ENCODE assay signal across 9 mouse cellular contexts in genomic region chr11:116432593-116433355, GRCm38 (mm10). TPM values are rescaled to one million over a fixed set of nuclear protein-coding genes. Genes with fewer than 3 reads are reported as not detected.
A peak's percentile ranks its signal among the peaks of the same experiment; 100 is the strongest.
DNase-seq lines count a peak whose midpoint lies in the region; ATAC-seq lines count a peak whose summit lies in the region.
"Had no signal": no experiment of that assay in that cellular context is flagged by ENCODE, and none has a peak within 500 bp of the region (broad histone marks: within the 10 kb centered on the region; RNA-seq: fewer than 3 reads in every experiment).

No protein-coding gene starts in this region.

- H3K9me3 ChIP-seq in heart, embryonic 16.5 days (replicated peaks; ENCODE audit: control insufficient read depth, low read length), result no peaks in the 10 kb centered on the region
- no peaks in the 10 kb centered on the region for H3K9me3 ChIP-seq in midbrain, embryonic 11.5 days (ENCODE audit: control insufficient read depth, low read length)
- H3K9me3 ChIP-seq in midbrain, embryonic 16.5 days (replicated peaks; ENCODE audit: control insufficient read depth, low read length, poor library complexity, severe bottlenecking), result no peaks in the 10 kb centered on the region
- H3K9me3 ChIP-seq in stomach, embryonic 15.5 days, result no peaks in the 10 kb centered on the region

- H3K9ac ChIP-seq in heart, embryonic 16.5 days (ENCODE audit: low read length), result no peak overlapping the region
- H3K9ac ChIP-seq in midbrain, embryonic 11.5 days (ENCODE audit: low read length), result no peak overlapping the region
- no peak overlapping the region for H3K9ac ChIP-seq in midbrain, embryonic 16.5 days (ENCODE audit: low read depth, low read length)
- H3K9ac ChIP-seq in stomach, embryonic 15.5 days, result no peak overlapping the region
- H3K9ac ChIP-seq: hindbrain, embryonic 14.5 days had no signal

- peaks cover 40% of the 10 kb centered on the region for H3K4me1 ChIP-seq in heart, embryonic 16.5 days (ENCODE audit: control insufficient read depth, insufficient read depth, low read length)
- peaks cover 17% of the 10 kb centered on the region for H3K4me1 ChIP-seq in midbrain, embryonic 11.5 days (ENCODE audit: control insufficient read depth, insufficient read depth, low read length)
- peaks cover 29% of the 10 kb centered on the region for H3K4me1 ChIP-seq in midbrain, embryonic 16.5 days (ENCODE audit: control insufficient read depth, insufficient read depth, low read length)
- H3K4me1 ChIP-seq in stomach, embryonic 15.5 days, result peaks cover 45% of the 10 kb centered on the region

- WGBS in heart, embryonic 16.5 days, result 65% methylated on average over 8 of the region's 8 CpGs
- WGBS in midbrain, embryonic 11.5 days, result 59% methylated on average over 8 of the region's 8 CpGs
- 62% methylated on average over 8 of the region's 8 CpGs for WGBS in midbrain, embryonic 16.5 days
- 61% methylated on average over 8 of the region's 8 CpGs for WGBS in stomach, embryonic 15.5 days

- H3K27me3 ChIP-seq in heart, embryonic 16.5 days (ENCODE audit: control insufficient read depth, insufficient read depth, low read length), result no peaks in the 10 kb centered on the region
- no peaks in the 10 kb centered on the region for H3K27me3 ChIP-seq in midbrain, embryonic 11.5 days (ENCODE audit: control insufficient read depth, insufficient read depth, low read length)
- H3K27me3 ChIP-seq in midbrain, embryonic 16.5 days (ENCODE audit: control insufficient read depth, insufficient read depth, low read depth, low read length), result no peaks in the 10 kb centered on the region
- no peaks in the 10 kb centered on the region for H3K27me3 ChIP-seq in stomach, embryonic 15.5 days (replicated peaks)

- H3K4me2 ChIP-seq in heart, embryonic 16.5 days (ENCODE audit: low read depth, low read length), result peak overlapping the region; percentile 53; the same call in 1 of the 2 replicates
- no peak overlapping the region for H3K4me2 ChIP-seq in midbrain, embryonic 11.5 days
- no peak overlapping the region for H3K4me2 ChIP-seq in midbrain, embryonic 16.5 days (ENCODE audit: low read length)
- H3K4me2 ChIP-seq in stomach, embryonic 15.5 days, result no peak overlapping the region

- H3K27ac ChIP-seq in heart, embryonic 16.5 days (ENCODE audit: low read length), result peak overlapping the region; percentile 69
- H3K27ac ChIP-seq in midbrain, embryonic 11.5 days (ENCODE audit: low read depth, low read length), result no peak overlapping the region
- H3K27ac ChIP-seq in midbrain, embryonic 16.5 days (ENCODE audit: low read length), result no peak overlapping the region
- H3K27ac ChIP-seq in stomach, embryonic 15.5 days, result peak overlapping the region; percentile 86
- H3K27ac ChIP-seq: hindbrain, embryonic 14.5 days had no signal

- peaks cover 7% of the 10 kb centered on the region; the same call in 1 of the 2 replicates for H3K36me3 ChIP-seq in heart, embryonic 16.5 days (ENCODE audit: control insufficient read depth, insufficient read depth)
- H3K36me3 ChIP-seq in midbrain, embryonic 11.5 days (ENCODE audit: control insufficient read depth, insufficient read depth, low read length), result peaks cover 7% of the 10 kb centered on the region; the same call in 1 of the 2 replicates
- H3K36me3 ChIP-seq in midbrain, embryonic 16.5 days (ENCODE audit: control insufficient read depth, insufficient read depth, low read length), result peaks cover 5% of the 10 kb centered on the region
- H3K36me3 ChIP-seq in stomach, embryonic 15.5 days, result 0 out of 2 replicates have a peak, but pooled peaks cover 4% of the 10 kb centered on the region

- no peak for ATAC-seq in heart, embryonic 16.5 days (replicated peaks; ENCODE audit: extremely low read depth, insufficient read depth, low FRiP score)
- no peak for ATAC-seq in midbrain, embryonic 11.5 days (ENCODE audit: low FRiP score)
- ATAC-seq in midbrain, embryonic 16.5 days, result no peak
- no peak for ATAC-seq in stomach, embryonic 15.5 days (ENCODE audit: insufficient read depth, low FRiP score, low read depth)

- DNase-seq in heart, postnatal 4 days, result no peak
- DNase-seq in midbrain, embryonic 11.5 days (ENCODE audit: low spot score, missing footprints), result peak; percentile 83
- DNase-seq in layer of hippocampus, adult 9-11 months, result peak; percentile 80
- DNase-seq in thymus, postnatal 36 days, result no peak
- no peak for DNase-seq in gastrocnemius, adult 8-10 months (ENCODE audit: low spot score in 2 of 2)

- no peak overlapping the region for H3K4me3 ChIP-seq in heart, embryonic 16.5 days (ENCODE audit: low read length)
- H3K4me3 ChIP-seq in midbrain, embryonic 11.5 days (ENCODE audit: low read depth, low read length), result no peak overlapping the region
- H3K4me3 ChIP-seq in midbrain, embryonic 16.5 days (ENCODE audit: low read depth, low read length), result no peak overlapping the region
- H3K4me3 ChIP-seq in stomach, embryonic 15.5 days (replicated peaks), result no peak overlapping the region

RNA-seq across cellular contexts. Expression of gene Ubald2, which starts 1.1 kb away (rescaled TPM):
- 29.2 and 35.4 TPM in 2 replicates for polyA plus RNA-seq in heart, embryonic 16.5 days (2015; fragmentation: Nextera tagmentation; extraction: Ambion mirVana)
- 10 to 100 TPM; 52.8 to 55.5 TPM for total RNA-seq in heart, postnatal 4 days (2021)
- 72.3 and 83.0 TPM in 2 replicates for polyA plus RNA-seq in midbrain, embryonic 11.5 days (2014; fragmentation: Nextera tagmentation; extraction: Ambion mirVana)
- 36.2 and 36.3 TPM in 2 replicates for polyA plus RNA-seq in midbrain, embryonic 16.5 days (2015; fragmentation: Nextera tagmentation; extraction: Ambion mirVana)
- 37.7 and 37.9 TPM in 2 replicates for polyA plus RNA-seq in stomach, embryonic 15.5 days (2015; fragmentation: Nextera tagmentation; extraction: Ambion mirVana)
- total RNA-seq in gastrocnemius, adult 8-10 months (2022), result 10 to 100 TPM; 35.1 to 63.5 (median 47.7) TPM

RNA-seq across cellular contexts. Expression of gene Rnf157, which starts 19.9 kb away (rescaled TPM):
- 7.8 and 11.6 TPM in 2 replicates for polyA plus RNA-seq in heart, embryonic 16.5 days (2015; fragmentation: Nextera tagmentation; extraction: Ambion mirVana)
- 10 to 100 TPM; 11.9 to 12.4 TPM for total RNA-seq in heart, postnatal 4 days (2021)
- 17.8 and 18.1 TPM in 2 replicates for polyA plus RNA-seq in midbrain, embryonic 11.5 days (2014; fragmentation: Nextera tagmentation; extraction: Ambion mirVana)
- 32.3 and 41.8 TPM in 2 replicates for polyA plus RNA-seq in midbrain, embryonic 16.5 days (2015; fragmentation: Nextera tagmentation; extraction: Ambion mirVana)
- 13.5 and 14.5 TPM in 2 replicates for polyA plus RNA-seq in stomach, embryonic 15.5 days (2015; fragmentation: Nextera tagmentation; extraction: Ambion mirVana)
- total RNA-seq in gastrocnemius, adult 8-10 months (2022), result 10 to 100 TPM; 23.0 to 29.5 (median 24.2) TPM

RNA-seq across cellular contexts. Expression of gene Qrich2, which starts 33.3 kb away (rescaled TPM):
- polyA plus RNA-seq in heart, embryonic 16.5 days (2015; fragmentation: Nextera tagmentation; extraction: Ambion mirVana), result 0.07 TPM in 1 of 2 replicates, not detected in the other
- under 1 TPM in 1 of 2 experiments, not detected in 1; 0.05 TPM for total RNA-seq in heart, postnatal 4 days (2021)
- 0.08 and 0.14 TPM in 2 replicates for polyA plus RNA-seq in midbrain, embryonic 11.5 days (2014; fragmentation: Nextera tagmentation; extraction: Ambion mirVana)
- 0.08 TPM in 1 of 2 replicates, not detected in the other for polyA plus RNA-seq in midbrain, embryonic 16.5 days (2015; fragmentation: Nextera tagmentation; extraction: Ambion mirVana)
- 0.46 and 0.50 TPM in 2 replicates for polyA plus RNA-seq in stomach, embryonic 15.5 days (2015; fragmentation: Nextera tagmentation; extraction: Ambion mirVana)
- not detected for total RNA-seq in gastrocnemius, adult 8-10 months (2022)
- polyA plus RNA-seq: hindbrain, embryonic 14.5 days had no signal

Comparison
In these comparisons a context has a peak if more than half of its experiments do, and no peak if none do; other contexts are left out.
1. H3K27ac ChIP-seq: peak in heart, embryonic 16.5 days (single experiment) and stomach, embryonic 15.5 days (single experiment); none in midbrain, embryonic 11.5 days (single experiment) and midbrain, embryonic 16.5 days (single experiment).
2. DNase-seq: peak in midbrain, embryonic 11.5 days (single experiment) and layer of hippocampus, adult 9-11 months (single experiment); none in heart, postnatal 4 days (single experiment), thymus, postnatal 36 days (0 of 2) and gastrocnemius, adult 8-10 months (0 of 2).